Mouse (Mus musculus): ENCODE measurements around the gene Proca1. TPM values are rescaled to one million over a fixed set of nuclear protein-coding genes. Genes with fewer than 3 reads are reported as not detected.

The Proca1 gene
- polyA plus RNA-seq (2015; fragmentation: Nextera tagmentation; extraction: Ambion mirVana): 0.49 and 0.84 TPM in 2 replicates

- DNase-seq (ENCODE audit: low spot score): no peak
Measured at GRCm38 (mm10) chr11:78193113-78193512, at the start of gene Proca1. Proca1 (plus strand) TSS chr11:78193392.

GRCm38 (mm10) chr11:78143520-78143919 is 49.7 kb upstream of the Proca1 start:
- no peak for DNase-seq (ENCODE audit: low spot score)

- DNase-seq (ENCODE audit: low spot score): no peak
Measured at GRCm38 (mm10) chr11:78146168-78146567, 47.0 kb upstream of the Proca1 start.

GRCm38 (mm10) chr11:78146707-78147543 is 46.3 kb upstream of the Proca1 start:
- DNase-seq (ENCODE audit: low spot score): no peak

- DNase-seq (ENCODE audit: low spot score): no peak
Measured at GRCm38 (mm10) chr11:78151161-78151560, 42.0 kb upstream of the Proca1 start.

- no peak for DNase-seq (ENCODE audit: low spot score)
Measured at GRCm38 (mm10) chr11:78152299-78153231, 40.6 kb upstream of the Proca1 start.

GRCm38 (mm10) chr11:78153778-78154177 is 39.4 kb upstream of the Proca1 start:
- no peak for DNase-seq (ENCODE audit: low spot score)

- no peak for DNase-seq (ENCODE audit: low spot score)
Measured at GRCm38 (mm10) chr11:78155674-78156073, 37.5 kb upstream of the Proca1 start.

- no peak for DNase-seq (ENCODE audit: low spot score)
Measured at GRCm38 (mm10) chr11:78156156-78156699, 37.0 kb upstream of the Proca1 start.

- DNase-seq (ENCODE audit: low spot score): peak; percentile 87
Measured at GRCm38 (mm10) chr11:78159096-78159495, 34.1 kb upstream of the Proca1 start.

GRCm38 (mm10) chr11:78159557-78159956 is 33.6 kb upstream of the Proca1 start:
- no peak for DNase-seq (ENCODE audit: low spot score)

GRCm38 (mm10) chr11:78160171-78160570 is 33.0 kb upstream of the Proca1 start:
- no peak for DNase-seq (ENCODE audit: low spot score)

- DNase-seq (ENCODE audit: low spot score): no peak
Measured at GRCm38 (mm10) chr11:78160675-78161074, 32.5 kb upstream of the Proca1 start.

GRCm38 (mm10) chr11:78161169-78161568 is 32.0 kb upstream of the Proca1 start:
- DNase-seq (ENCODE audit: low spot score): no peak

- DNase-seq (ENCODE audit: low spot score): no peak
Measured at GRCm38 (mm10) chr11:78161968-78162367, 31.2 kb upstream of the Proca1 start.

GRCm38 (mm10) chr11:78162504-78162903 is 30.7 kb upstream of the Proca1 start:
- no peak for DNase-seq (ENCODE audit: low spot score)

- DNase-seq (ENCODE audit: low spot score): peak; percentile 39
Measured at GRCm38 (mm10) chr11:78163045-78163444, 30.1 kb upstream of the Proca1 start.

- peak; percentile 79 for DNase-seq (ENCODE audit: low spot score)
Measured at GRCm38 (mm10) chr11:78163681-78164603, 29.2 kb upstream of the Proca1 start.

- DNase-seq (ENCODE audit: low spot score): no peak
Measured at GRCm38 (mm10) chr11:78164604-78164923, 28.6 kb upstream of the Proca1 start.

- peak; percentile 88 for DNase-seq (ENCODE audit: low spot score)
Measured at GRCm38 (mm10) chr11:78164924-78165760, 28.1 kb upstream of the Proca1 start, which contains the start of gene Traf4. Traf4 (minus strand) TSS chr11:78165589.
